Mouse (Mus musculus) A20 (cell line): ENCODE results near the gene Adrb1.

ENCODE experiments used
- DNase-seq: peaks from one replicate; pipeline ENCODE4 v3.0.0-alpha.2; 2011; ENCODE audit warnings: low read depth, low spot score

Gene Adrb1

DNA sequence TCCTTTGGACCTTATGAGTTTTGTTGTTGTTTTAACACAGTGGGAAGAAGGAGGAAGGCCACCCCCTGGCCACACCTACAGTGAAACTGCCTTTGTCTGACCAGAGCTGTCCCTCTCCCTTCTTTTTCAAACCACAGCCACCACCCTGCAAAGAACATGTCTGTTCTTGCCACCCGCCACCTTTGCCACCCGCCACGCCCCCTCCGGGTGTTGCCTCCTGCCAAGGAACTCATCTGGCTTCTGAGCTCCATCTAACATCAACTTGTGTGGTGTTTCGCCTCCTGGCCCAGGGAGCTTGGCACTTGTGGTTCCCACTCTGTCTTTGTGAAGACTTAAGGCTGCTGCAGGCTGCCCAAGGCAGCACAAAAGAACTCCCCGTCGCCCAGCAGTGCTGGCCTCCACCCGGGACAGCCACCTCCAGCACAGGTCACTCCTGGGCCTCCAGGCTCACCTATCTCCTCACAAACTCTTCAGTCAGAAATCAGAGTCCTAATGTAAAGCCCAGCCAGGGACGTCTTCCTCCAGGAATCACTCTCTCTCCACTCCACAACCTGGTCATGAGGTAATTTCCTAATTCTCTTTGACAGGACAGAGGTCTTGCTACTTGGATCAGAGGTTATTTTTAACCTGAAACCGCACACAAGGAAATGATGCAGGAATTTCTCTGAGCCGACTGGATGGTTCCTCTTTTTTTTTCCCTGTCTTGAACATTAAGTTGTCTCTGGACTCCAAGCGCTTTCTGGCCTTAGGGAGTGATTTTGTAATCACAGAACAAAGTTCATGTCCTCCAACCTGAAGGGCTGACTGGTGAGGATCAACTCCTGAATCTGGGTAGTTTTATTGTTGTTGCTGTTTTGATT lies 18.5 kb upstream of the Adrb1 start:
- DNase-seq: no peak

DNA sequence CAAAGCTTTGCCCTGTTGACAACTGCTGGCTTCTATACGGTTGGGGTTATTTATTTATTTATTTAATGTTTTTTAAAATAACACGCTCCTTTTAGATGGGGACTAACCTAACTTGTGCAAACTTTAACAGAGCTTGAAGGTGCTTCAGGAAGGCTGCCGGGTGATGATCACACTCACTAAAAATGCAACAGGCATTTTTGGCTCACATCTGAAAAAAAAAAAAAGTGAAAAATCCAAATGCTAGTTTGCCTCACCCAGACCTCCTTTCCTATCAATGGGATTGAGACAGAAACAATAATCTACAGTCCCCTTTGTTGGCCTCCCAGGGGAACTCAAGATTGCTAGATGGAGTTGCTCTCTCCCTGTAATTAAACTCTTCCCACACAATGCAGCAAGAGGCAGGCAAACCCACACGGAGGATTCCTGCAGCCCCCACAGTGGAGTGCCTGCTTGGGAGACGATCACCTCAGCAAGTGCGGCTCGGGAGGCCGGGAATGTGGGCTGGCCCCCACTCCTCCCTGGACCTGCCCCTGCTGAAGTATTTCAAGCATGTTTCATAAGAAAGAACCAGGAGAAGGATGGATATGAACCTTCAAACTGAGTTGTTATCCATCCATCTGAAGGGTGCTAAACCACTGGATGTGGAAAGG lies 16.8 kb upstream of the Adrb1 start:
- DNase-seq: no peak

DNA sequence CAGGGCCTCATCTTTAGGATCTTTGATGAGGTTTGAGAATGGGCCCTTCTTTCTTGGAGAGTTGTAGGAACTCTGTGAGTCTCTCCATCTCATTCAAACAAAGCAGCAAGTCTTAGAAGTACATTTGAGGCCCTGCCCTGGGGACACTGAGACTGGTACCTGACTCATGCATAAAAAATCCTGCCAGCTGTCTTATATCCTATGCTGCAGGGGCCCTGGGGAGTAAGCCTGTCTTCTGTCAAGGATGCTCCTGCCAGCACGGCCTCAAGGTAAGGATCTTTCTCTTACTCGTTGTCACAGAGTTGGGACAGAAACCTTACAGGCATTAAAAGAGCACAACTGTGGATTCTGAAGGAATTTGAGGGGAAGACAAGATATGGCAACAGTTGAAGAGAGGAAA lies 13.2 kb upstream of the Adrb1 start:
- DNase-seq: no peak

DNA sequence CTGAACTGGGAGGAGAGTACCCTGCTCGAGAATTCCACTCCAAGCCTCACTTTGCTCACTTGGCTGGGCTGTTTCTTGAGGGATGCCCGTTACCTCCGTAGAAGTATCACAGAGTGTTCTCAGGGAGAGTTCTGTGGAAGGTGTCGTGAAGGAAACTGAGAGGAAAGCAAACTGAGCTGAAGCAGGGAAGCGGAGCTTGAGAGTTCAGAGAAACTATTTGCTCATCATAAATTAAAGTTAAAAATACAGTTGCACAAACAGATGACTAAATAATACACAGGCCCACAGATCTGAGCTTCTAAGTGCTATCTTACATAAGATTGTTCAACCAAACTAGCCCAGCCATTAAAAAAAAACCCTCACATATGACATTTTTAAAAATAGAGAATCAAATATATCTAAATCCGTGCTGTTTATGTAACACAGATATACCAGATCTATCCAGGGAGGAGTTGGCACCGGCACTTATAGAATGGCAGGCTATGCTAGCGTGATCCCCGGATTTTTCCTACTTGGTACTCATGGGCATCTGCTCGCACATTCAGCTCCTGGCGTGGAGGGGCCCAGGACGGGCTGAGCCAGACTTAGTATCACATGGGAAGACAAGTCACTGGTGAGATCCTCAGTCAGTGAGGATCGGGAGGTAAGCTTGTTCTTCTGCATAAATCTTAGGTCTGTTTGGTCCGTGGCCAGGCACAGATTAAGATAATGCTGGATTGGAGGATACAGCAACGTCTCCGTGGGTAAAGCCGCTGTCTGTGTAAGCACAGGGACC lies 11.7 kb upstream of the Adrb1 start:
- DNase-seq: no peak

DNA sequence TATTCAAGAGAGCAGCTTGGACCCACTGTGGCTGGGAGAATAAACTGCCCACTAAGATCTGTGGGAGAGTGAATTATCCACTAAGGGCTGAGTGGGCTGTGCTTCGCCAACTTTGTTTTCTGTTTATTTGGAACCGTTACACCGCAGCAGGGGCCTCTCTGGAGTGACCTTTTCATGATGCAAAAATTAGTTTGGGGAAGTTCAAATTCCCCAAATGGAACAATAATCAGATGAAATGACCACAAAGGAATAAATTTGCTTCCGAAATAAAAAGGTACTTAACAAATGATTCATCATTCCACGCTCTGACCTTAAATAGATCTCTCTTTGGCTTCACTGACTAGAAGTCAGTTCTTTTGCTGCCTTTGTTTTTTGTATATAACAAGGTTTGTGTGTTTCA lies 8.4 kb upstream of the Adrb1 start:
- no peak for DNase-seq

DNA sequence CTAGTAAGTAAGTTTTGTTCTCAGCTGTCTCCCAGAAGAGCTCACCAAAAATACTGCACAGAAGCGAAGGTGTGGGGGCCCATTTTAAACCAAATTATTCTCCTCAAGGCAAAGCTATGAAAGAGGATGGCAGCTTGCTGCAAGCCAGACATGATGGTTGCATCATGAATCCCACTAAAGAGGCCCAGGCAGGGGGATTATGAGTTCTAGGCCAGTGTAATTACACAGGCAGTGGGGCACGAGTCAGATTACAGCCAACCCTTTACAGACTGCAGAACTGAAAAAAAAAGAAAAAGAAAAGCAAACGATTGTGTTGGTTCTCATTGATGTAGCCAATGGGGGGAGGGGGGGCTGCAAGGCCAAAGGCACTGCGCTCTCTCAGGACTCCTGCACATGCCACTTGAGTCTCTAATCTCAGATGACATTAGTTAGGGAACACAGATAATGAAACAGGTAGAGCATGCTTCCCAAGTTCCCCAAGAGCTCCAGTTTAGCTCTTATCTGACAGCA lies 7.3 kb upstream of the Adrb1 start:
- no peak for DNase-seq

DNA sequence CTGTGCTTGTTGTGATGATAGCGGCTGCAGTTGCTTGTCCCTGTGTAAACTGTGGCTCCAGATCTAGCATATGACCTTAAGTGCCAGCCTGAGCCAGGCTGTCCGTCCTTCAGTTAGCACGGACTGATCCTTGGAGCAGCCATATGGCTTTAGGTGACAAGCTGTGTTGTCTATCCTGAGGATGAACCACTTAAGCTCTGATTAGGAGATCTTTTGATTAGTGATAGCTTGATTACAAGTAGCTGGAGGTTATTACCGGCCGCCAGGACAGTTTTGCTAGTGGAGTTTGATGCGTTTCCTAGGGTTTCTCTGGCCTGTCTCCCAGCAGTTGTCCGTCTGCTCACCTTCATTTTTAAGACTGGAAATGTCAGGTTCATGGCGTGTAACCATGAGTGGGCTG lies 4.0 kb upstream of the Adrb1 start:
- no peak for DNase-seq

DNA sequence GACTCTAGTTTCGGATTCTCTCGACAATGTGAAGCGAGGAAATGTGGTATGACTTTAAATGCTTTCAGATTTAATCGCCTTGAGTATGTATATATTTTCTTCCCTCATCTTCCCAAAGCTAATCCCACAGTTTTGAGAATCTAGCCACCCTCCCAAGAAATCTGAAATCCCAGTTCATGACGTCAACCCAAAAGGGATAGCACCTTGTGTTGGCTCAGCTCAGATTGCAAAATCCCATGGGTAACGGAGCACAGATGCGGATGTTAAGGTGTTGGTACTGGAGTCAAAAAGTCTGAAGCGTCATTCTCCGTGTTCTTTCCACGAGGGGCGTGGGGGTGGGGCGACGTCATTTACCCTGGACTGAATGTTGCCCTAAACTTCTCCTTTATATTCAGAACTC lies 1.1 kb upstream of the Adrb1 start:
- no peak for DNase-seq

DNA sequence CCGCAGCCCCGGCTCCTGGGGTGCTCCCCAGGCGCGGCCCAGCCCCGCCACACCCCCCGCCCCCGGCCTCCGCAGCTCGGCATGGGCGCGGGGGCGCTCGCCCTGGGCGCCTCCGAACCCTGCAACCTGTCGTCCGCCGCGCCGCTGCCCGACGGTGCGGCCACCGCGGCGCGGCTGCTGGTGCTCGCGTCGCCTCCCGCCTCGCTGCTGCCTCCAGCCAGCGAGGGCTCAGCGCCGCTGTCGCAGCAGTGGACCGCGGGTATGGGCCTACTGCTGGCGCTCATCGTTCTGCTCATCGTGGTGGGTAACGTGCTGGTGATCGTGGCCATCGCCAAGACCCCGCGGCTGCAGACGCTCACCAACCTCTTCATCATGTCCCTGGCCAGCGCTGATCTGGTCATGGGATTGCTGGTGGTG lies 300 bp downstream of the Adrb1 start:
- no peak for DNase-seq

DNA sequence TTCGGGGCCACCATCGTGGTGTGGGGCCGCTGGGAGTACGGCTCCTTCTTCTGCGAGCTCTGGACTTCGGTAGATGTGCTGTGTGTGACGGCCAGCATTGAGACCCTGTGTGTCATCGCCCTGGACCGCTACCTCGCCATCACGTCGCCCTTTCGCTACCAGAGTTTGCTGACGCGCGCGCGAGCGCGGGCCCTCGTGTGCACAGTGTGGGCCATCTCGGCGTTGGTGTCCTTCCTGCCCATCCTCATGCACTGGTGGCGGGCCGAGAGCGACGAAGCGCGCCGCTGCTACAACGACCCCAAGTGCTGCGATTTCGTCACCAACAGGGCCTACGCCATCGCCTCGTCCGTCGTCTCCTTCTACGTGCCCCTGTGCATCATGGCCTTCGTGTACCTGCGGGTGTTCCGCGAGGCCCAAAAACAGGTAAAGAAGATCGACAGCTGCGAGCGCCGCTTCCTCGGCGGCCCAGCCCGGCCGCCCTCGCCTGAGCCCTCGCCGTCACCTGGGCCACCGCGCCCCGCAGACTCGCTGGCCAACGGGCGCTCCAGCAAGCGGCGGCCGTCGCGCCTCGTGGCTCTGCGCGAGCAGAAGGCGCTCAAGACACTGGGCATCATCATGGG lies 822 bp downstream of the Adrb1 start:
- DNase-seq: no peak

DNA sequence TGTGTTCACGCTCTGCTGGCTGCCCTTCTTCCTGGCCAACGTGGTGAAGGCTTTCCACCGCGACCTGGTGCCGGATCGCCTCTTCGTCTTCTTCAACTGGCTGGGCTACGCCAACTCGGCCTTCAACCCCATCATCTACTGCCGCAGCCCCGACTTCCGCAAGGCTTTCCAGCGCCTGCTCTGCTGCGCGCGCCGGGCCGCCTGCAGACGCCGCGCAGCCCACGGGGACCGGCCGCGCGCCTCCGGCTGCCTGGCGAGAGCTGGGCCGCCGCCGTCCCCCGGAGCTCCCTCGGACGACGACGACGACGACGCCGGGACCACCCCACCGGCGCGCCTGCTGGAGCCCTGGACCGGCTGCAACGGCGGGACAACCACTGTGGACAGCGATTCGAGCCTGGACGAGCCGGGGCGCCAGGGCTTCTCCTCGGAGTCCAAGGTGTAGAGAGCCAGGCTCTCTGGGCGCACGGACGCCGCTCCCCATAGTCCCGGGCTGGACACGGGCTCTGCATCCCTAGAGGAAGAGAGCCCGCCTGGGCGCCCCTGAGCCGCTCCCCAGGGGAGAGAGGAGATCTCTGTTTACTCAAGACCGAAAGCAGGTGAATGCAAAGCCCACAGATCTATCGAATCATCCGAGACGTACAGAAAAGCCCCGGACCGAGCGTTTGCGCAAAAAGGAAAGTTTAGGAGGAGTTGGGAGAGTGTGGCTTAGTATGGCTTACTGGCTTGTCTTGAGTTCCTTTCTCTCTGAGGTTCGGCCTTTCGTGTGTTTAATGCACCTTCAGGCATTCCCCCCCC lies 1.5 kb downstream of the Adrb1 start:
- no peak for DNase-seq

DNA sequence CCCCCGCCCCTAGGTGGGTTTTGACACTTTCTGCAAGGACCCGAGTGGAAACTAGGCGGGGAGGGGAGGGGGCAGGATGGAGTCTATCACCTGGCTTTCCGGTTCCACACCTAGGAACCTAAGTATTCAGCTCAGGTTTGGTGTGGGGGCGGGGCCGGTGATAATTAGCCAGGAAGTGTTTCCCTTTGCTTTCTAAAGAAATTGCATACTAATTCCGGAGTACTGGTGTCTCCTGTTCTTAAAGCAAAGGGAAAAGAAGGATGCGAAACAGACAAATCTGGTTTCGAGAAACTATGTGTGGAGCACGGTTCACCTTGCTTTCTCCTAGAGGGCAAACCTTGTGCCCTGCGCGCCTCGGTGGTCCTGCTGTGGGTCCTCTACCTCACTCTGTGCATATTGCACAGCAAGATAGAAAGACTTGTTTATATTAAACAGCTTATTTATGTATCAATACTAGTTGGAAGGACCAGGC lies 2.2 kb downstream of the Adrb1 start:
- no peak for DNase-seq

DNA sequence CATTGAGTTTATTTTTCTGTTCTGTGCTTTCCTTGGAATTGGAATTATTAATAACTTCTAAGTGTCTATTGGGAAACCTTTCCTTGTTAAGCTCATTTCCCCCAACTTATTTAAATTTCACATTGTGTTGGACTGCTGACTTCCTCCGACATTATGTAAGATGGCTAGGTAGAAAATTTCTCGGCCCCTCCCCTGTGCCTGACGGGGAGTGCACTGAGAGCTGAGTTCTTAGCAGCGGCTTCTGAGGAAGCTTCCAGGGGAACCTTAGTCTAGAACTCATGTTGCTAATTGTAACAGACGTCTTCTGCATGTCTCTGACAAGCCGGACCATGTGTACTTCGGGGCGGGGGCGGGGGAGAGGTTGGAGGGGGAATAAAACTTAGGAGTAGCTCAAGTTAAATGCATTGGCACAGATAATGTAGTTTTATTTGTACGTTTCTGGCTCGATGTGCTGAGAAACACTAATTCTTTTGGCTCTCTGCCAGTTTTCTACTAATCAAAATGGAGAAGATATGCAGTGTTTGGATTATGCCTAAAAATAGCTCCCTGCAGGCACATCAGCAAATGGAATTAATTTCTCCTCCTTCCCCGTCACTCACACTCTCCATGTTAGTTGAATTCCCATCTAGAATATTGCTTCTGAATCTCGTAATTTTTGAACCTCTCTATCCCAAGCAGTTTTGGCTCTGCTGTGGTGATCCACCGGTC lies 5.3 kb downstream of the Adrb1 start:
- no peak for DNase-seq

DNA sequence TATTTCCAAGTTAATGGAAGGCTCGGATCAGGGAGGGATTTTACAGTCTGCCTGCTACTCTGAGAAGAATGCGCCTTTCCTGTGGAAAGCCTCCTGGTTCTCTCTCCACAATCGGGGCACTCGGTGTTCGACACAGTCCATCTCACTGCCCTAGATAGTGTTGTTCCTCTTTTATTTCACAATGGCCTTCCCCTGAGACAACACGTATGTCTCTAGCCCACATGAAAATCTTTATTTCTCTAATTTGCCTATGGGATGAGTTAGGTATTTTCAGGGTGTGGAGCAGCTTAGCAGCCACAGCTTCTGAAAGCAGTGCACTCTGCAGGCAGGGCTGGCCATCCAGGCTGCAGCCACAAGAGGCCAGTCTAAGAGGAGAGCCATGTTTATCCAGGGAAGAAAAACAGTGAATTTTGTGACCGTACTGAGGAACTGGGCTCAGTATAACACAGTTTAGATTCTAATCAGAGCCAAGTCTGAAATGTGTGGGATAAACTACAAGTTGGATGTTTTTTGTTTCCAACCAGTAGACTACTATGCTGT lies 12.1 kb downstream of the Adrb1 start:
- peak; percentile 46 for DNase-seq

DNA sequence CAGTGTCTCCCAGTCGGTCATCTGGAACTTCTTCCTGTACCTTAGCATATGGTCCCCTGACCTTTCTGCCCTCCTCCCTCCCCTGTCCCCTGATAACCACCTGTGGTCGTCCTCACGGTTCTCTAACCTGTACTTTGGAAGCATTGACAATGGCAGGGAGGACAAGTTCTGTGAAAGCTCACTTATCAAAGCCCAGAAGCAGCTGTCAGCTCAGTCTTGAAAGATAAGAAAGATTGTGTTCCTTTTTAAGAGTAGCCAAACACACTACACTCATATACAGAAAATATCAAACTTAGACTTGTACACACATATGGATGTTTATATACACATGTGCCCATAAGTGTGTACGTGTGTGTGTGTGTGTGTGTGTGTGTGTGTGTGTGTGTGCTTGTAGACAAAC lies 13.7 kb downstream of the Adrb1 start:
- DNase-seq: no peak

DNA sequence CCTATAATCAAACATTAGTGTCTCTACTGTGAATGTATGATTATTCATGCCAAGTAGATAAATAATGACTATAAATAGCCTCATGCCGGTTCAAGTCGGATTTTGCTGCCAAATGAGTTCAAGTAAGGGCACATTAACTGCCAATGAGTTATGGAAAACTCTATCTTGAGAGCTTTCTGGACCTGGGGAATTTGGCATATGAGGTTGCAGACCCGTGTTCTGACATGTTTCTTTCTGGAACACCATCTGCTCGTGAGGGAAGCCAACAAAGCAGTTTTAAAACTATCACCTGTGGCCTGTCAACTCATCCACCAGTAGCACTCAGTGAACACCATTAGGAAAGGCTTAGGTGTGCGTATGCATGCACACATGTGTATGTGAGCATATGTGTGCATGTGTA lies 14.3 kb downstream of the Adrb1 start:
- no peak for DNase-seq

DNA sequence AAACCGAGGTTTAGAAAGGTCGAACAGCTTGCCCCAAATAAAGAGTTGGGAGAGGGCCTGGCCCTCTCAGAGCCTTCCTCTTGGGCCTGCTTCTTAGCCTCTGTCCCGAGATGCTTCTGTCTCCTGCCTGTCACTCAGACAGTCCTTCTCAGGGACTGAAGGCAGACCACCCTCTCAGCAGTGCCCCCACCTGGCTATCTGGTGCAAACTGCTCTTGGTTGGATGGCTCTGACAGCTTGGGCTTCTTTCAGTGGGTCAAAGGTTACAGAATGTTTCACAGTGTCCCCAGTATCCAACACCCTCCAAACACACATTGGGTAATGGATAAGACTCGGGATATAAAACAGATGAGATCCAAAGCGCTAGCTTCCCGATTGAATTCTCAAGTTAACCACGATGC lies 23.1 kb downstream of the Adrb1 start:
- DNase-seq: peak; percentile 26

DNA sequence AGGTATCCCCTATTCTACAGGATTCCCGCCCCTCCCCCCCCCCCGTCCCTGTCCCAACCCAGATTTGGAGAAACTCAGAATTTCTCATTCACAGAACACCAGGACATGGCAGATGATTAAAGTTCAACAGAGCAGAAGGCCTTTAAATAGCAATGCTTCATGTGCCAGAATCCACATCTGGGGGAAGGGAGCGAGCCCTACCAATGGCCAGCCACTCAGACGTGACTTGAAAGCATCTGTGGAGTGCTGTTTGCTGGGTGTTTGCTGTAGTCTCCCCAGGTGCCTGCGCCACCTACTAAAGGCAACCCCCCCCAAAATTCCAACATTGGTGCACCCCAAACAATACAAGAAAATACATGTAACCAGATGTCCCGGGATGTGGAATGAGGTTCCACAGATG lies 23.5 kb downstream of the Adrb1 start:
- no peak for DNase-seq

DNA sequence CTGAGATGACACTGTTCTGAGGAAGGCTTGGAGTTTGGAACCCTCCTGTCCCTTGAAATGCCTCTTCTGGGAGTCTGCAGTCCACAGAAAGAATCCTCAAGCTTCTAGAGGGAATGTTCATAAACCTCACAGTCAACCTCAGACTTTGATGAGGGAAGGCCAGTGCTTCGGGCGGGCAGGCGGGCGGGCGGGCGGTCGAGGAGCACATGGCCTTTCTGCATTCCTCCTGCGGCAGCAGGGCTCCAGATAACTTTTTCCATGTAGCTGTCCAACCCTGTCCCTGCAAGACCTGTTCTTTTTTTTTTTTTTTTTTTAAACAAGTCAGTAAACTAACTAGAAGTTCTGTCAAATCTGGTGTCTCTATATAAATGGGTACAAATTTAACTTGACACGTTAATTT lies 24.6 kb downstream of the Adrb1 start:
- DNase-seq: no peak

DNA sequence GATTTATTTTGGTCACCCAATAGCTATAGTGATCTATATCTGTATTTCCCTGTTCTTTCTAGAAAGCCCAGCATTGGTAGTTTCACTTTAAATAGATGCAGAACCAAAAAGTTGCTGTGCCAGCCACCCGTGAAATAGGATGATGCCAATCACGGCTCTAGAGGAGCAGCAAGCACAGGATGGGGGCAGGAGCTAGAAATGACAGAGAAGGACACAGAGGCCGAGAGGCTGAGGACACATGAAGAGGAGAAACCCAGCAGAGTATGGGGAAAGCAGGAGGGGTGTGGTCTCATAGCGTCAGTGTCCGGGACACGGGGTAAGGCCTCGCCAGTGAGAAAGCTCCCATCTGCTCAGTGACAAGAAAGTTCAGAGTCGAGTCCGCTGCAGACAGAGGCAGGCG lies 25.9 kb downstream of the Adrb1 start:
- peak; percentile 40 for DNase-seq
